Mouse (Mus musculus): ENCODE measurements around the gene Plod2. TPM values are rescaled to one million over a fixed set of nuclear protein-coding genes. Genes with fewer than 3 reads are reported as not detected.

The Plod2 gene
- 23.3 and 25.6 TPM in 2 replicates for polyA plus RNA-seq (2016; fragmentation: Nextera tagmentation; extraction: Ambion mirVana)

DNA sequence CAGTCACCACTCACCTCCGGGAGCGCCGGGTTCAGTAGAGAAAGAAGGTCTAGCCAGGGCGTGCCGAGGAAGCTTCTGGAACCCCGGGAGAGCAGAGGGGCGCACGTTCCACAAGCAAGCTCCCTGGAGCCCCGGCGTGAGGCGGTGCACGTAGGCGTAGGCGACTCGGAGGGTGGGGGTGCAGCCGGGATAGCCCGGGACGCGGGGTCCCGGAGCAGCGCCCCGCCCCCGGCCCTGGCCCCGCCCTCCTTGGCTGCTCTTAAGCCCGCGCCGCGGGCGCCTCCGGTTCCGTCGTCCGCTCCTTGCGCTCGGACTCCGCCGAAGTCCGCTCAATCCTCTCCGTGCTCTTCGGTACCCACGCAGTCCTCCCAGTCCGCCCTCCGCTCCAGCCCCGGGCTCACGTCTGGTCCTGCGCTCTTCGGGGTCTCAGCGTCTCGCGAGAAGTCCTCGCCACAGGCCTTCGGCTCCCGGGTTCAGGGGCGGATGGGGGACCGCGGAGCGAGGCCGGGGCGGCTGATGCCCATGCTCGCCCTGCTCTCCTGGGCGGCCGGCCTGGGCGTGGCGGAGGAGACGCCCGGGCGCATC is at the start of gene Plod2:
Plod2 (plus strand) TSS at position 247 of the 585 bp plus-strand sequence.
- Histone ChIP-seq H3K9me3 (replicated peaks) (no peaks in the 10 kb centered on the region), H3K27ac (replicated peaks) (peak within 1 kb of the TSS; percentile 91), H3K4me1 (peaks cover 33% of the 10 kb centered on the region), H3K36me3 (no peaks in the 10 kb centered on the region), H3K27me3 (ENCODE audit: low read depth, poor library complexity, severe bottlenecking) (peaks cover 12% of the 10 kb centered on the region; the same call in 1 of the 2 replicates), H3K4me3 (peak within 1 kb of the TSS; percentile 79)
- under 1% methylated on average over 62 of the region's 67 CpGs for WGBS
- peak; percentile 83 for DNase-seq (ENCODE audit: low spot score)

DNA sequence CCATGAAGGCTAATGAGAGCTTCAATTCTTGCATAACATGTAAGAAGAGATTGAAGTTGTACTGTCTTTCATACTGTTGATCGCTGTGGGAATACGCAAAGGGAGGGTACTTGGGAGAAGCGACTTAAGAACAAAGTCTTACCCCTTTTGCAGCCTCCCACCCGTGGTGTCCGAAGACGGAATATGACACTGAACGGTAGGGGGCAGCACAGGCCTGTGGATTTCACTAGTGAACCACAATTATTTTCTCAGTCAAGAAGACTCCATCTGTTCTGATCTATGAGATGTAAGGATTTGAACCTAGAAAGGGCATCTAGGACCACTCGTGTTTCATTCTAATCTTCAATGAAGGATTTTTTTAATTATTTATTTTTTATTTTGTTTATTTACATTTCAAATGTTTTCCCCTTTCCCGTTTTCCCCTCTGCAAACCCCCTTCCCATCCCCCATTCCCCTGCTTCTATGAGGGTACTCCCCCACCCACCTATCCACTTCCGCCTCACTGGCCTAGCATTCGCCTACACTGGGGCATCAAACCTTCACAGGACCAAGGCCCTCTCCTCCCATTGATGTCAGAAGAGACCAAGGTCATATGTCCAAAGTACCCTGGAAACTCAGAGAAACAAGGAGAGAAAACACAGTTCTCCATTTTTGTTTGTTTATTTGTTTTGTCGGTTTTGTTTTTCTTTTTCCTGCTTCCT is 42.2 kb upstream of the Plod2 start:
- H3K27me3 ChIP-seq (ENCODE audit: low read depth, poor library complexity, severe bottlenecking), result no peaks in the 10 kb centered on the region
- H3K27ac ChIP-seq (replicated peaks), result no peak overlapping the region
- WGBS, result 48% methylated on average over 12 of the region's 12 CpGs
- no peaks in the 10 kb centered on the region for H3K36me3 ChIP-seq
- no peak overlapping the region for H3K4me3 ChIP-seq
- H3K9me3 ChIP-seq (replicated peaks), result no peaks in the 10 kb centered on the region
- no peaks in the 10 kb centered on the region for H3K4me1 ChIP-seq
- DNase-seq (ENCODE audit: low spot score), result peak; percentile 76

DNA sequence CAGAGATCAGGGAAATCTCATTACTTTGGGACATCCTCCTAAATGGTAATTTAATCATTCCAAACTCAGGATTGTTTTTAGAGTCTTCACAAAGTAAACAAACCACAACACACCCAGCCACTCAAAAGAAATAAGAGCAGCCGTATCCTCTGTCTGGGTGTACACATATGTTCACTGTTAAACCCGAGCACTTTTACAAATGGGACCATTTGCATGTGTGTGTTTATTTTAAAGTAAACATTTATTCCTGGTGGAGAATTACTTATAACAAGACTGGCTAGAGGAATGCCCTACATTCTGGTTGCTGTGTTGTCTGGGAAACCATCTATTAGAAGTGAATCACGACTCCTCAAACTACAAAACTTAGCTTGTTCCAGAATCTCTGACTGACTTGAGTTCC is 37.8 kb upstream of the Plod2 start:
- no peak overlapping the region for H3K27ac ChIP-seq (replicated peaks)
- no peaks in the 10 kb centered on the region for H3K36me3 ChIP-seq
- no peak for DNase-seq (ENCODE audit: low spot score)
- H3K27me3 ChIP-seq (ENCODE audit: low read depth, poor library complexity, severe bottlenecking), result no peaks in the 10 kb centered on the region
- H3K4me1 ChIP-seq, result no peaks in the 10 kb centered on the region
- 66% methylated on average over 3 of the region's 3 CpGs for WGBS
- H3K4me3 ChIP-seq, result no peak overlapping the region
- H3K9me3 ChIP-seq (replicated peaks), result no peaks in the 10 kb centered on the region

DNA sequence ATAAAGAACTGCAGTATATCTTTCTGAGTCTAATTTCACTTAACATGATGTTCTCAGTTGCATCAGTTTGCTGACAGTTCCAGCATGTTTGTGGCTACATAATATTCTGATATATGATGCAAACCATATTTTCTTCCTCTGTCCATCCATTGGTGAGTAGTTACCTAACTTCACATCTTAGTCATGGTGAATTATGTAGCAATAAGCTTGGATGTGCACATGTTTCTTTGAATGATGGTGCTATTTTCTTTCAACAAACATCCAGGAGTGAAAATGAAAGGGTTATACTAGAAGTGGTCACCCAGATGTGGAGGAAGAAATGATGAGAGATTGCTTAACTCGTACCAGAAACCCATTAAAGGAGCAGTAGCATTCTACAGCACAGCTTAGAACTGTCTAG is 37.1 kb upstream of the Plod2 start:
- Histone ChIP-seq H3K9me3 (replicated peaks) (no peaks in the 10 kb centered on the region), H3K4me3 (no peak overlapping the region), H3K27ac (replicated peaks) (no peak overlapping the region), H3K36me3 (no peaks in the 10 kb centered on the region), H3K4me1 (no peaks in the 10 kb centered on the region), H3K27me3 (ENCODE audit: low read depth, poor library complexity, severe bottlenecking) (no peaks in the 10 kb centered on the region)
- DNase-seq (ENCODE audit: low spot score), result no peak
- 83% methylated on average over 1 of the region's 1 CpGs for whole genome bisulfite sequencing

DNA sequence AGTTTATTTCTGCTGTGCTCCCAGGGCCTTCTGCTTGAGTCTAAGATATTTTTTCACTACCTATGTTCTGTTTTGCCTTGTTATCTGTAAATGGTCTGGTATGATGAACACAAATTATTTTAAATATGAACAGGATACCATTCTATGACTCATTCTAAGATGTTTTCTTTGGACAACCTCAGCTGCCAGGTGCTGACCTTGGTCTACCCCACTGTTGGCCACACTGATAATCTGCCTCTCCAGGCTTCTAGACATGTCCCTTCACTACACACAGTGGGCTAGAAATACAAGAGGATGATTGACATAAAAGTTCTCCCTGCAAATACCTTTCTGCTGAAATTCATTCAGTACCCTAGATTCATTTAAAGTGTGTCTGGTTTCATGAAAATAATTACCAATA is 30.3 kb upstream of the Plod2 start:
- Histone ChIP-seq H3K36me3 (no peaks in the 10 kb centered on the region), H3K9me3 (replicated peaks) (no peaks in the 10 kb centered on the region), H3K27ac (replicated peaks) (no peak overlapping the region), H3K27me3 (ENCODE audit: low read depth, poor library complexity, severe bottlenecking) (no peaks in the 10 kb centered on the region), H3K4me1 (no peaks in the 10 kb centered on the region), H3K4me3 (no peak overlapping the region)
- DNase-seq (ENCODE audit: low spot score), result no peak

DNA sequence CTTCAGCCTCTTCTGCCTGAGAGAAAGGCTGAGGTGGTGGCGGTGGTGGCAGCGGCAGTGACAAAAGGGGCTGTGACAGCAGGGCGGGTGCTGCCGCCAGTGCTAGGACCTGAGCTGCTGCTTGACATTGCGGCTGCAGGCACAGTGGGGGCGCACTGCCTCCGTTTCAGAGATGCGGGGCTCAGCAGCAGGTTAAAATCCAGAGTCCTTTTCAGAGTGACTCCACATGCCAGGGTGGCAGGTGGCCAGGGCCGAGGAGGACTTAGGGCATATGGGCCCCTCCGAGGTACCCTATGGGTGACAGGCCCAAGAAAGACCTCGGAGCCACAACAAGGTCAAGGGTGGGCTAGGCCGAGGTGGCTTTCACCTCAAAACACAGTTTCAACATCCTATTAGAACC is 25.0 kb upstream of the Plod2 start:
- 94% methylated on average over 12 of the region's 12 CpGs for WGBS
- H3K36me3 ChIP-seq, result 0 out of 2 replicates have a peak, but pooled peaks cover 4% of the 10 kb centered on the region
- DNase-seq (ENCODE audit: low spot score), result no peak

DNA sequence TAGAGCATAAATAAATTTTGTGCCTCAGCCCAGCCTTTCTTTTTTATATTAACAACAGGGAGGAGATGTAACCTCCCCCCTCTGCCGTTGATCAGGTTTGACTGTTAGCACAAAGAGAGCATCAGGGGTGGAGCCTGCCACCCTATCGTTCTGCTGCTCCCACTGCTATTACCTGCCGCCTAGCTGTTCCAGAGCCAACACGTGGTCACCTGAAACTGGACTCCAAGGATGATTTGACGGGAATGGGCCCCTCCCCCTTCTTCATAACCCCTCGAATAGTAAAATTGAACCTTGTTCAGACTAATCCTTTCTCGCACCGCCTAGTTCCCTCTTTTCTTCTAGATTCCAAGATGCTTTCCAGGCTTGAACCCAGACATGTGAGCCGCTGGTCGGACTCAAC is 21.3 kb upstream of the Plod2 start:
- no peak overlapping the region for H3K4me3 ChIP-seq
- WGBS, result 93% methylated on average over 10 of the region's 10 CpGs
- H3K27me3 ChIP-seq (ENCODE audit: low read depth, poor library complexity, severe bottlenecking), result no peaks in the 10 kb centered on the region
- no peak for DNase-seq (ENCODE audit: low spot score)
- 0 out of 2 replicates have a peak, but pooled peaks cover 4% of the 10 kb centered on the region for H3K36me3 ChIP-seq
- H3K27ac ChIP-seq (replicated peaks), result no peak overlapping the region
- peaks cover 11% of the 10 kb centered on the region for H3K9me3 ChIP-seq (replicated peaks)
- H3K4me1 ChIP-seq, result no peaks in the 10 kb centered on the region

More for the DNA sequence above, 25.0 kb upstream of the Plod2 start:
- H3K4me1 ChIP-seq, result no peaks in the 10 kb centered on the region
- no peak overlapping the region for H3K4me3 ChIP-seq
- peaks cover 11% of the 10 kb centered on the region for H3K9me3 ChIP-seq (replicated peaks)
- no peak overlapping the region for H3K27ac ChIP-seq (replicated peaks)
- no peaks in the 10 kb centered on the region for H3K27me3 ChIP-seq (ENCODE audit: low read depth, poor library complexity, severe bottlenecking)

DNA sequence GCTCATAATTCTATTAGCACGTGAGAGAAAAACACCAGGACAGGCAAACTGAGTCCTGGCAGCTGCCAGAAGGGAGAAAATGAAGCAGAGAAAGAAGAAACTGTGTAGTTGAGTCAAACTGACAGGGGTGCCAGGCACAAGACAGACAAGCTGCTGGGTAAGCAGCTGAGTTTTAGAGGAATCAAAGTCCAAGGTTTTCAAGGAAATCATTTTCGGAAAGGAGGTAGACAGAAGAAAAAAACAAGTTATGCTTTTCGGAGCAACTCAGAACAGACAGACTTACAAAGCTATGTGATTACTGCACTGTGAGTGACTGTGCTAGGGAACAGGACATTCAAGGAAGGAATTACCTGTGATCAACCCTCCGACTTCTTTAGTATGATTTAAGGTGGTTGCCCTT is 17.5 kb upstream of the Plod2 start:
- 91% methylated on average over 4 of the region's 4 CpGs for WGBS
- DNase-seq (ENCODE audit: low spot score), result no peak
- Histone ChIP-seq H3K27ac (replicated peaks) (no peak overlapping the region), H3K36me3 (no peaks in the 10 kb centered on the region), H3K9me3 (replicated peaks) (peaks cover 5% of the 10 kb centered on the region; the same call in 1 of the 2 replicates), H3K4me3 (no peak overlapping the region), H3K4me1 (no peaks in the 10 kb centered on the region), H3K27me3 (ENCODE audit: low read depth, poor library complexity, severe bottlenecking) (no peaks in the 10 kb centered on the region)

DNA sequence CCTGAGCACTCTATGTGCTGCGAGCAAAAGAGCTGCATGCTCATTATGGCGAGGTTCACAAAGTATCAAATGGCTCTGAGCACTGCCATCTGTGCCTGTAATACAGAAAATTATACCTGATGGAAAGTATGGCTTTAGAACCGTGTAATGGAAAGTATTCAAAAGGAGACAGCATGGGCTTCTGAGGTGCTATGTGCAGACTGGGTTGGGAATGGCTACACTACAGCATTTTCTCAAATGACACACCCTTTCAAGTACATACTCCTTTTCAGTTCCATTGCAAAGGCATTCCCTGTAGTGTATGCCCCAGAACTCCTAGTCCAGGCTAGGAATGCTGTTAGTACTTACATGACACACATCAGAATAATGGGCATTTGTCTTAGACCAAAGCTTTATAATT is 12.0 kb upstream of the Plod2 start:
- WGBS, result 87% methylated on average over 3 of the region's 3 CpGs
- no peaks in the 10 kb centered on the region for H3K4me1 ChIP-seq
- H3K27ac ChIP-seq (replicated peaks), result no peak overlapping the region
- no peaks in the 10 kb centered on the region for H3K36me3 ChIP-seq
- no peaks in the 10 kb centered on the region for H3K27me3 ChIP-seq (ENCODE audit: low read depth, poor library complexity, severe bottlenecking)
- DNase-seq (ENCODE audit: low spot score), result no peak
- H3K9me3 ChIP-seq (replicated peaks), result no peaks in the 10 kb centered on the region
- H3K4me3 ChIP-seq, result no peak overlapping the region

DNA sequence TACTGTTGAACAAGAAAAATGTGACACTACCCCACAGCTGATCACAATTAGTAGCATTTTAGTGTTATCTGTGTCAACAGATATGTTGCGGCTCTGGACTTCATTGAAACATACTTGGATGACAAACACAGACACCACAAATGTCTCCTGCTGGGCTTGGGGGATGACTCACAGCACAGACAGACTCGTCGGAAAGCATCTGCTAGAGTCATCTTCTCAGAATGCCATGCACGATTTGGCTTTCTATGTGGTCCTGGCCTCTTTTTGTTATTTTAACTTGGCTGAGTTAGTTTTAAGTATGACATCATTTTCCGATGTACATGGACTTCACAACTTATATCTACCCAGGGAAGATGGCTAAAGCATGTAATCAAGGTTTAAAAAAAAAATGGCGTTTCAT is 4.3 kb upstream of the Plod2 start:
- Histone ChIP-seq H3K27me3 (ENCODE audit: low read depth, poor library complexity, severe bottlenecking) (peaks cover 12% of the 10 kb centered on the region; the same call in 1 of the 2 replicates), H3K36me3 (no peaks in the 10 kb centered on the region), H3K4me3 (no peak overlapping the region), H3K4me1 (peaks cover 12% of the 10 kb centered on the region), H3K9me3 (replicated peaks) (no peaks in the 10 kb centered on the region), H3K27ac (replicated peaks) (no peak overlapping the region)
- WGBS, result 85% methylated on average over 6 of the region's 6 CpGs
- no peak for DNase-seq (ENCODE audit: low spot score)

DNA sequence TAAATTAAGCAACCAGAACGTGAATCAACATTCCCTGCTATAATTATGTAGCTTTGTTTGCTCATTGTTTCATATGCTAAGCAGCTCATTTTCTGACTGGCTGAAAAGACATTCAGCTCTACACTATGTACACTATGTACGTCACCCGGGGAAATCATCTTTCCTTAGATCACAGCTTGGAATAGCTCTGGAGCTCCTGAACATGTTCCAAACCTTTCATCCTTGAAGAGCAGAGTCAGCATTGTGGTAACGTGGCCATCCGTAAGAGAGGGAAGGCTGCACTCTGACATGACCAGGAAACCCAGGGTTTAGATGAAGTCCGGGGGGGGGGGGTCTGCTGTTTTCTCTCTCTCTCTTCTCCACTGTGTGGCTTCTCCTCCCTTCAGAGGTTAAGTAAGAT is 3.8 kb upstream of the Plod2 start:
- no peak for DNase-seq (ENCODE audit: low spot score)
- 83% methylated on average over 6 of the region's 6 CpGs for WGBS
- H3K4me3 ChIP-seq, result no peak overlapping the region

DNA sequence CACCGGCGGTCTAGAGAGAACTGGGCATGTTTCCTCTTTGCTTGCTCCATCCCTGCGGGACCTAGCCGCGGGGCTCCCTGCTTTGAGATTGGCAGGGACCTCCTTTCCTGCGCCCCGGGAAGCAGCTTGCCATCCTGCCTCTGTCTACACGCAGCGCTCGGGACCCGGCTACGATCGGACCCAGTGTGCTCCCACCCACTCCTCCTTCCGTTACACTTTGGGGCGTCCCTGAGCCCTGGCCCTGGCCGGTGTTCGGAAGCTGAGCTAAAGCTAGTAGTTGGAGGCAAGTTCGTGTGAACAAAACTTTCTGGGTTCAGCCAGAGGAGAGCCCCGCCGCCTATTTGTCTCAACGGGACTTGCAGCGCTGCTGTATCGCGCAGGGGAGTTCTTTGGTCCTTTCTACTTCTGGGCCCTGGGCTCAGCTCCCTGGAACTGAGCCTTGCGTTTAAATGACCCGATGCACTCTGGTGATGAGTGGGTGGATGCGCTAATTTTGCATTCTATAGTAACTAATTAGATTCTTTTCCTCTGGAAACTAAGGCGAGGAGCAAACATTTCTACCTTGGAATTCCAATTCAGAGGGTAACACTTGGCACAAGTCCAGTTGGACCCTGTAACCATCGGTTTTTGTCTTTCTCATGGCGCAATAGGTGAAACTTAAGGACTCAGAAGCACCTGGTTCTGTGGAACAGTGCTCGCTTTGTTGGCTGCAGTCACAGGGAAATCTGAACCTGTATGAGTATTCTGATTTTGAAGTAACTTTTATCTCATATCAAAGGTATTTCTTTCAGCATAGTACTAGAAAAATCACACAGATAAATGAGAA is 781 bp downstream of the Plod2 start:
- Histone ChIP-seq H3K4me3 (peak overlapping the region; percentile 79), H3K27me3 (ENCODE audit: low read depth, poor library complexity, severe bottlenecking) (peaks cover 12% of the 10 kb centered on the region; the same call in 1 of the 2 replicates), H3K9me3 (replicated peaks) (no peaks in the 10 kb centered on the region), H3K27ac (replicated peaks) (peak overlapping the region; percentile 91), H3K36me3 (no peaks in the 10 kb centered on the region), H3K4me1 (peaks cover 33% of the 10 kb centered on the region)
- 3% methylated on average over 31 of the region's 31 CpGs for WGBS
- no peak for DNase-seq (ENCODE audit: low spot score)

More for the DNA sequence above, 3.8 kb upstream of the Plod2 start:
- peaks cover 17% of the 10 kb centered on the region for H3K4me1 ChIP-seq
- no peak overlapping the region for H3K27ac ChIP-seq (replicated peaks)
- H3K36me3 ChIP-seq, result no peaks in the 10 kb centered on the region
- H3K9me3 ChIP-seq (replicated peaks), result no peaks in the 10 kb centered on the region
- H3K27me3 ChIP-seq (ENCODE audit: low read depth, poor library complexity, severe bottlenecking), result peaks cover 12% of the 10 kb centered on the region; the same call in 1 of the 2 replicates
